Mouse (Mus musculus): ENCODE data around the gene Nr2c1.

Nr2c1 gene

DNA sequence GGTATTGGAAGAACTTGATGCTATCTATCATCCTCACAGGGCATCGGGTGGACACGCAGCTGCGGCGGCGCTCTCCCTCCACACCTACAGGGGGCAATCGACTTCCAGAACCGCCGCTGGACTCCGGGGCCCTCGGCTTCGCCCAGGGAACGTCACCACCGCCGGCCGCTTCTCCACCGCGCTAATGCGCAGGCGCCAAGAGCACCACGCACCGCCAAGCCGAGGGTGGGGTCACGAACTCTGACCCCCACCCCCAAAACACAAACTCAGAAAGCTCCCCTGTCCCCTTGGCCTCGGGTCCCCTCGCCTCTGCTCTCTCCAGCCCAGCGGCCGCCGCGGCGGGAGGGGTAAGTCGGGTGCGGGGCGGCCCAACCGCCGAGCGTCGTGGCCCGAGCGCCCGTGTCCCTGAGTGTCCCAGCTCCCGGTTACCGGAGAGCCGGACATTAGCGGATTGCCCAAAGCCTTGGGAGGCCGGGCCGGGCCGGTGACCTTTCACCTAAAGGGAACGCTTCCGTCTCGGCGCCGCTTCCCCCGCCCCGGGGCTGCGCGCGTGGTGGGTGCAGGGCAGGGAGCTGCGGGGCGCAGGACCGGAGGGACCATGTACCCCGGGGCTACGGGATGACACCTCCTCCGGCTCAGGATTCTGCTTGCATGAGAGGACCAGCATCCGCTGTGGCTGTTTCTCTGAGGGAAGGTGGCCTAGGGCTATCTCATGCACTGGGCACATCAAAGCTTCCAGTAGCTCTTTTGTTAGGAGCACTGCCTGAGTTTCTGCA lies at the start of gene Nr2c1:
TSS of gene Nr2c1 (plus strand) at position 268 of the 776 bp plus-strand sequence.
- DNase-seq (ENCODE audit: low read depth, low spot score), result peak; percentile 92

DNA sequence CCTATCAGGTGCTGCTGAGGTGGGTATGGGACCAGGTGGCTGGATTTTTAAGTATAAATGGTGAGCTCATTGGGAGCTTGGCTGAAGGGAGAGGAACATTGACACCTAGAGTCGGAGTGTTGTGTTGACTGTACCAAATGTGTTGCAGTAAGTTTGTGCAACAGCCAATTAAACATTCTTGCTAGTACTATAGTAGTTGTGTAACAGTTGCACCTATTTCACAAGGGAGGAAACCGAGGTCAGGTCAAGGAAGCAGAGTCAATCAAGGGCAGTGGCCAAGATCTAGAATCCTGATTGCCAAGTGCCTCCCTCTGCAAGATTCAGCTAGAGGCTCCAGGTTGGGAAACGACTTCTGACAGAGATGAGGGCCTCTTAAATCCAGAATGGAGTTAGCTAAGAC lies 49.7 kb upstream of the Nr2c1 start:
- no peak for DNase-seq (ENCODE audit: low read depth, low spot score)

DNA sequence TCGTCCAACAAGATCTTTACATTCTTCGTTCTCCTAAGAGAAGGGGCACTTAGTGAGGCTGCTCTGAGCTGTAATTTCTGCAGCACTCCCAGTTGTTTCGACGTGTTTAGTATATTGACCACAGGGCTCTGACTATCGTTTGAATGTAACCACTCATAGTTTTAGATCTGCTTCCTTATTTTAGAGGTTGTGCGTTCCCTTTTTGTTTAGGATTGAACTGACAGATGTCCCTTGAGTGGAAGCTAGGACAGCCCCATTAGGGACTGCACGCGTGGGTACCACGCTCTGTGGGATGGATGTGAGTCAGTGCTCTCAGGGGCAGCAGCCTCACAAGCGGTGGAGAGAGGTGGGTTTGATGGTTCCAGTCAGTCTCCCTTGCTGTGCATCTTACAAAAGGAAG lies 42.3 kb upstream of the Nr2c1 start:
- DNase-seq (ENCODE audit: low read depth, low spot score), result no peak

DNA sequence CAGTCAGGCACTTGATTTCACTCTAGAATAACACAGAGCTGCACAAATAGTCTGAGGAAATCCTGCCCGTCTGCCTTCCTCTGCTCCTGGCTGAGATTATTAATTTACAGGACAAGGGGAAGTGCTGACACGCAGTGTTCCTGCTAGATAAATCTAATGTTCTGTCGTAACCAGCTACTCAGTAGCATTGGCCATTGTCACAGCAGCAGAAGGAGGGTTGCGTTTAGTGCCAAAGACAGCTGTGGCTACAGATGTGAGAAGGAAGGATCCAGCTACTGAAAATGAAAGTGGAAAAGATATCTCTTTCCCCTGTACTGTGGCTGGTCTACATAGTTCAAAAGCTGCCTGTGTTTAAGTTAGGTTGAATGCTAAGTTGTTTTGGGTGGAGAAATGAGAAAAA lies 40.7 kb upstream of the Nr2c1 start:
- DNase-seq (ENCODE audit: low read depth, low spot score), result peak; percentile 49

DNA sequence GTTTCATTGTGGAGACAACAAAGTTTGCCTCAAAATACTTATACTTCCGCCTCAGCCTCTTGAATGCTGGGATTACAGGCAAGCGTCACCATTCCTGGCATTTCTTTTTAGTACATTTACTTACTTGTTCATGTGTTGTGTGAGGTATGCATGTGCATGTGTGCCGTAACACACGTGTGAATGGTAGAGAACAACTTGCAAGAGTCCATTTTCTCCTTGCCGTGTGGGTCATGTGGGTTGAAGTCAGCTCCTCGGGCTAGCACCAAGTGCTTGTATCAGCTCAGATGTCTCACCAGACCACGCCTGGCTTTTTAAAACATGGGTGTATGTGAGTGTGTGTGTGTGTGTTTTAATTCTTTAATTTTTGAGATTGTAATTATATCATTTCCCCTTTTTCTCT lies 40.2 kb upstream of the Nr2c1 start:
- no peak for DNase-seq (ENCODE audit: low read depth, low spot score)

DNA sequence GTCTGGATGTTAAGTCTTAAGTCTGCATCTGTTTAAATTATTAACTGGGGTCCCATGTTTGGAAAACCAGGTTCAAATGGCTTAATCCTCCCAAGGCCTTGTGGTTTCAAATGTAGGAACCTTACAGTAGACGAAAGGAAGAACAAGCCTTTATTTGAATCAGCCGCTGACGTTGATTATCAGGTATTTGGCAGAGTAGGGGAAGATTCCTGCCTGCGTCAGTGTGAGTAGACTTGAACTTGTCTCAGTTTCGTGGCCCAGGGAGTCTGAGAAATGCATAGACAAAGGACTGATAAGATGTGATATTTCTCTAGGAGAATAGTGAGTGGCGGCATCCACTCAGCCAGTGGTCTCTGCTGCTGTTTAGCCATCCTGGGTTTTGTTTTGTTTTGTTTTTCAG lies 39.0 kb upstream of the Nr2c1 start:
- no peak for DNase-seq (ENCODE audit: low read depth, low spot score)

DNA sequence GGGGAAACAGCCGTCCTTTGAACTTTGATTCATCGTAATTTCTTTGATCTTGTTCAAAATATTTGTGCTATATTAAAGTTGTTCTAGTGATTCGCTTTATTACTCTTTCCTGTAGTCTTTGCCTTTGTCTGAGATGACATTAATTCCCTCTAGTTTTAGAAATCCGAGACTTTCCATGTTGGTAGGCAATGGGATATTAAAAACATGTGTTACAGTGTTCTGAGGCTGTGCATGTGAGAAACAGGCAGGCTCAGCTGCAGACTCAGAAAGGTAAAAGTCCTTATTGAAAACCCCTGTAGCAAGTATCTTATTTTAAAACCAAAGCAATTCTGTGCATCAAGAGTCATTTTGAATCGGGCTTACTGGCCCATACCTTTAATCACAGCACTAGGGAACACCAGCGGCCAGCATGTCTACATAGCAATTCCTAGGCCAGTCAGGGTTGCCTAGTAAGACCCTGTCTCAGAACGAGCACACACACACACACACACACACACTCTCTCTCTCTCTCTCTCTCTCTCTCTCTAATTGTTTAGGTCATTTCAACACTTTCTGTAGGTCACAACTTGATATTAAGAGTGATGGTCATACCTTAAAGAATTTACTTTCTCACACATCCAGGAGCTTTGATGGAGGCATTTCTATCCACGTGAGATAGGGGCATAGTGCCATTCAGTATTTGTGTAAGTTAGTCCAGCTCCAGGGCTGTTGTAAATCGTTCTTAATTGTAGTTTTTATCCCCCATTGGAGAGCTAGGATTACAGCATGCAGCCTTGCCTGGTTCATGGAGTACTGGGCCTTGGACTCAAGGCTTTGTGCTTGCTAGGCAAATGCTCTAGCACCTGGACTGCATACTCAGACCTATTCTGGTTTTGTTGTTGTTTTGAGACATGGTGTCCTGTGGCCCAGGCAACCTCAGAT lies 36.7 kb upstream of the Nr2c1 start:
- no peak for DNase-seq (ENCODE audit: low read depth, low spot score)

DNA sequence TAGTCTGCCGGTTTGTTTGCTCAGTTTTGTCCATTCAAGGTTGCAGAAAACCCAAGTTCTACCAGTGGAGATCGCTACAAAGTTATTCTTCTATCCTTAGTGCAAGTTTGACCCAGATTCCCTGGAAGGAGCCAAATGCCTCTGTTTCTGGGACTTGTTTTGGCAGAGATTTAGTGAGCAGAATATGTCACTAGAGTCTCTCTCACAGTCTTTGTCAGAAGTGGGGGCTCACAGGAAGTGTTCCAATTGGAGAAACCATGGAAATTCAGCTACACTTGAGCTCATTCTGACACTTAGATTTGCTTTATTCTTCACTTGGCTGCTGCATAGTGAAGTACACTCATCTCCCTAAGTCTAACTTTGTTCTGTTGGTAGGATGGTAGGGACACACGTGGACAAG lies 35.6 kb upstream of the Nr2c1 start:
- no peak for DNase-seq (ENCODE audit: low read depth, low spot score)

DNA sequence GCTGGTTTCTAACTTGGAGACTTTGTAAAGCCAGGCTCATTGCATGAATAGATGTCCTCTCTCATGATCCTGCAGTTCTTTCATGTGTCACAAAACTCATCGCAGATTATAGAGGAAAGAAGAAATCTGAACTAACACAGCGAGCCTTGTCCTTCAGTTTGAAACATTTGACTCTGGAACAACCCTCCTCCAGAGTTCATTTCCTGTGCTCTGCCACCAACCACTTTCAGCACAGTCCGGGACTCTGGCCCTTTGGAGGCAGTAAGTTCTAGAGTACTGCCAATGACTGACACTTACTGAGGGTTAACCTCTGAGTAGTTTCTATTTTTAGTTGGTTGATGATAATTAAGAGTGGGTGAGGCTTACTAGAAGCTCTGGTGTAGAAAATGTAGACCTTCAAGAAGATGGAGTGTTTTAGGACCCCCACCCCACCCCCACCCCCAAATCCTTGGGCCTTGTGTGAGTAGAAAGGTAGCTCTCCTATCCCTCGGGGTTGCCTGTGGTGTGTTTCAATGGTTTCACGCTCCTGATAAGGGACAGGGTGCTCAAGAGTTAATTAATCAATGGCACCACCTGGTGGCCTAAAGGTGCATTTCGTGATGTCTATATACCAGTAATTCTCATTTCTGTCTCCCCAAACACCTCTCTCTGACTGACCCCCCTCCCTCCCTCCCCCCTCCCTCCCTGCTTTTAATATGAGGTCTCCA lies 31.8 kb upstream of the Nr2c1 start:
- DNase-seq (ENCODE audit: low read depth, low spot score), result peak; percentile 58

DNA sequence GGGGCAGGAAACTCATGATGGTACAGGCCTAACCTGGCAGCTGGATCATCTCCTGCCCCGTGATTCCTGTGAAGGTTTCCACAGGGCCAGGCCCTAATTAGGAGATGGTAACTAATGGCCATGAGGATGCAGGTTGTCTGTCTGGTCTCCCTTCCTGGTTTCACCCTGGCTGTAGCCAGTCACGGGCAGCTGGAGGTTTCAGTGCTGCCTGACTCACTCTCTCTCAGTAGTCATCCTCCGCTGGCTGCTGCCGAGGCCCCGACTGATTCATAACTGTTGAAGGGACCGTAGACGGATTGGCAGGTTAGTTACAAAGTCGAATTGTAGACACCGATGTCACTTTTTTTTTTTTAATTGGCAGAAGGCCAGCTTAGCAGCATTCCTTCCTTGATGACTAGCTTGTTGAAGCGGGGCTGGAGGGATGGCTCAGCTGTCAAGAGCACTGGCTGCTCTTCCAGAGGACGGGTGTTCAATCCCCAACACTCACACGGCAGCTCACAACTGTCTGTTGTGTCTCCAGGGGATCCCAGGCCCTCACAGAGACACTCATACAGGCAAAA lies 31.0 kb upstream of the Nr2c1 start:
- no peak for DNase-seq (ENCODE audit: low read depth, low spot score)

DNA sequence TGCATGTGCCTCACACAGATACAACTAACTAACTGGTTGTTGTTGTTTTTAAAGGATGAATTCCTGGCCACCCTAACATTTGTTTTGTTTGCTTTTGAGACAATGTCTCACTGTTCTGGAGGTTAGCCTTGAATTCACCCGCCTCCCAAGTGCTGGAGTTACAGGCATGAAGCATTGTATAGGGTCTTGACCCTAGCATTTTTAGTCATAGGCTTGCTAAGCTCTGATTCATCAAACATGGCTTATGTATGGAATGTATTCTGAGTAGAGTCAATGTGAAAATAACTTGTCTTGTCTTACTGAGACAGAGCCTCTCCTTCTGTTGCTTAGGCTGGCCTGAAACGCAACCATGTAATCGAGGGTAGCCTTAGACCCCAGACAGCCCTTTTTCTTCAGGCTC lies 29.9 kb upstream of the Nr2c1 start:
- no peak for DNase-seq (ENCODE audit: low read depth, low spot score)

DNA sequence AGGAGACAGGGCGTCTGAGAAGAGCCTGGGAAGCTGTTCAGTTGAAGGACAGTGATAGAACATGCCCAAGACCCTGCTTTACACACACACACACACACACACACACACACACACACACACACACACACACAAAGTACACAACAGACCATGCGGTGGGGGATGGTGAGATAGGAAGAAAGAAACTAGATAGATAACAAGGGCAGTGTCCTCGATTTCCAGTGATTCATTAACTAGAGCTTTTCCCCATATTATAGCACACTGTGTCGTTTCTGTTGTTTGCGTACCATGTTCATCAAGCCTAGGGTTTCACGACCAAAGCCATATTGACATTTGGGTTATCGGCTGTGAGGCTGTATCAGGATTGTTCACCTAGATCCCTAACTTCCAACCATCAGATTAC lies 28.8 kb upstream of the Nr2c1 start:
- no peak for DNase-seq (ENCODE audit: low read depth, low spot score)

DNA sequence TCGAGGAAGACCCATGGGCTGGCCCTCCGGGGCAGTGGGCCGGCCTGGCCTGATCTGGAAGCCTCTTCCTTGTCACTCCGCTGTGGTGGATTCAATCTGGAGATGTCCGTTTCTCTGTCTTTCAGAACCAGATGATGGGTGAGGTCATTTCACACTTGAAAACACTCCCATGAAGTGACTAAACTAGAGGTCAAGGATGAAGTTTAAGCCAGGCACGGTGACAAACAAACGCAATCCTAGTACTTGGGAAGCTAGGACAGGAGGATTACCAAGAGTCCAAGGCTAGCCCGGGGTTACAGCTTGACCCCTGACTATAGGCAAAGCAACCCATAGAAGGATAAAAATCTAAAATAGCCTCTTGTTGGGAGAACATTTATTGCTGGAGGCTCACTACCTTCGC lies 27.1 kb upstream of the Nr2c1 start:
- DNase-seq (ENCODE audit: low read depth, low spot score), result no peak

DNA sequence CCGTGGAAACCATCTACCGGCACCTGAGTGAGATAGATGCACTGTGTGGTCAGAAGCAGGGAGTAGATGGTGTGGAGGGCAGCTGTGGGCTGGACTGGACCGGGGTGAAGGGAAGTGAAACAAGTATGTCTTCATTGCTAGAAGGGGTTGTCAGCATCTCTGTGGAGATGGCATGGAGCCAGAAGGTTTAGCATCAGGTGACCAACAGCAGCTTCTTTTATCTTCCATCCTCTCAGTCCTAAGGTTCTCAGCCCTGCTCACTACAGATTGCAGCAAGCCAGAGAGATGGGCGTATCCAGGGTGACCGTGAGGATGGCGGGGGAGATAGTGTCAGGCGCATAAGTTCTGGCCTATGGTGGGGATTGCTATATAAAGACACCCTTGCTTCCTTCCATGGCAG lies 25.2 kb upstream of the Nr2c1 start:
- DNase-seq (ENCODE audit: low read depth, low spot score), result peak; percentile 36

DNA sequence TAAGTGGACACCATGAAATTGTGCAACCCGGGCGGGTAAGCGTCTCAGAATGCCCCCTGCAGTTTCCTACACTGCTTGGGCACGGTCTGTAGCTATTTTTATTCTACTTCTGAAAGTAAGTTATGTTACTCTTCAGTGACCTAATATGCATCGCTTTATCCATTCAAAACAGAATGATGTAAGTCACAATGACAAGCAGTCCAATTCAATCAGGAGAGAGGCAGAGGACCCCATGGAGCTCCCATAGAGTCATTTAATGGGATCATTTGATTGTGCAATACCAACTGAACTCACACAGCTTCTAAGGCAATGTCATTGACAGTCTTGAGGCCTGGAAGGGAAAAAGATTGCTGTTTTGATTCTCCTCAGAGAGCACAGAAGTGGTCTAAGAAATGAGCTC lies 24.2 kb upstream of the Nr2c1 start:
- DNase-seq (ENCODE audit: low read depth, low spot score), result no peak

DNA sequence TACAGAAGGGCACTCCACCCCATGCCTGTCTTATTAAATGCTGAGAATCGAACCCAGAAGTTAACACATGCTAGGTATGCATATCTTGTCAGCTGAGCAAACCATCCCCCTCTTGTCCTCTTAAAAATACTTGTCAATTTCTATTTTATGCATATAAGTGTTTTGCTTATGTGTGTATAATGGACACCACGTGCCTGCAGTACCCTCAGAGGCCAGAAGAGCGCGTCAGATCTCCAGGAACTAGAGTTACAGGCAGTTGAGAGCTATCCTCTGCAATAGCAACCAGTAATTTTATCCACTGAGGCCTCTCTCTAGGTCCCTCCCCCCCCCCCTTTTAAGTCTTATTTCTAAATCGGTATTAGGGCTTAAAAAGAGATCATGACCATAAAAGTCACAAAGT lies 23.4 kb upstream of the Nr2c1 start:
- no peak for DNase-seq (ENCODE audit: low read depth, low spot score)

DNA sequence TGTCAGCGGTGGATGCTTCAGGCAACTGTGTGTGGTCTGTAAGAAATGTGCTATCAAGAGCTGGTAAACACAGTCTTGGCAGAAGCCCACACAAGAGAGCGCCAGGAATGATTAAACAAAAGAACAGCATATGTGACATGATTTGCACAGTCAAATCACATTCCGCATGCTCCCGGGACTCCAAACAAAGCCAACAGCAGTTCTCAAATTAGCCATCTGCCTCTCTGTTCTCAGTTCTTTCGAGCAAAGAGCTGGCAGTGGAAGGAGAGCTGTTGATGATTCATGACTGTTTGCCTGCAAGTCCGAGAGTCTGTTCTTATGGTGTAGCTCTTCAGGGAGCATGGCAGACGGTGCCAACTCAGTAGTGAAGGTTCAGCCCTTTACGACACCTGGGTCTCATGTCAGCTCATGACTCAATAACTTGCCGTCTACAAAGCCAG lies 18.1 kb upstream of the Nr2c1 start:
- DNase-seq (ENCODE audit: low read depth, low spot score), result no peak

DNA sequence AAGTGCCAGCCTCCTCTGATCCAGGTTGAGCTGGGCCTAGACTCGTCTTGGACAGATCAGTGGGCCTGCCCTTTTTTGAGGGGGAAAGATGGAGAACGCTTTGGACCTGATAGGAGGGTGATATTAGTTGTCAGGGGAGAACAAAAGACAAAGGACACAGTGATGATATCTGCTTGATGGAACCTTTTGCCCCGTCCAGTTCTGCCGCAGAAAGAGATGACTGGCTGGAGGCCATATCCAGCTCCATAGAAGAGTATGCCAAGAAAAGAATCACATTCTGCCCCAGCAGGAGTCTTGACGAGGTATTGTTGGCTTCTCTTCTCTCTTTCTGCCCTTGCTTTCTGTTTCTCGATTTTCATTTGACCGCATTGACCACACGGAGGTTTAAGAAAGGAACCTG lies 14.7 kb upstream of the Nr2c1 start:
- no peak for DNase-seq (ENCODE audit: low read depth, low spot score)

DNA sequence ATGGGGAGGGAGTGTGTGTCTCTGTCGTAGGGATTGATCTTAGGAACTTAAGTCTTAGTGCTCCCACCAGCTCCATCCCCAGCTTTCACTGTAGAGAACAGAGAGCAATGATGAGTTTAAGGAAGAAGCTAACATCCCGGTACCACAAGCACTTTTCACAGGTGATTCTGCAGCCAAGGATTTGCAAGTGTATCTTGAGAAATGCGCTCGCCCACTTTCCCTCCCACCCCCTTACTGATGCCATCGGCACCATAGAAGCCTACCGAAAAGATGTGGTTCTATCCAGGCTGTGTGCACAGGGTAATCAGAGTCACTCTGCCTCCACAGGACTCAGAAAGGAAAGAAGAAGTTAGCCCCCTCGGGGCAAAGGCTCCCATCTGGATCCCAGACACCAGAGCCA lies 14.1 kb upstream of the Nr2c1 start:
- no peak for DNase-seq (ENCODE audit: low read depth, low spot score)

DNA sequence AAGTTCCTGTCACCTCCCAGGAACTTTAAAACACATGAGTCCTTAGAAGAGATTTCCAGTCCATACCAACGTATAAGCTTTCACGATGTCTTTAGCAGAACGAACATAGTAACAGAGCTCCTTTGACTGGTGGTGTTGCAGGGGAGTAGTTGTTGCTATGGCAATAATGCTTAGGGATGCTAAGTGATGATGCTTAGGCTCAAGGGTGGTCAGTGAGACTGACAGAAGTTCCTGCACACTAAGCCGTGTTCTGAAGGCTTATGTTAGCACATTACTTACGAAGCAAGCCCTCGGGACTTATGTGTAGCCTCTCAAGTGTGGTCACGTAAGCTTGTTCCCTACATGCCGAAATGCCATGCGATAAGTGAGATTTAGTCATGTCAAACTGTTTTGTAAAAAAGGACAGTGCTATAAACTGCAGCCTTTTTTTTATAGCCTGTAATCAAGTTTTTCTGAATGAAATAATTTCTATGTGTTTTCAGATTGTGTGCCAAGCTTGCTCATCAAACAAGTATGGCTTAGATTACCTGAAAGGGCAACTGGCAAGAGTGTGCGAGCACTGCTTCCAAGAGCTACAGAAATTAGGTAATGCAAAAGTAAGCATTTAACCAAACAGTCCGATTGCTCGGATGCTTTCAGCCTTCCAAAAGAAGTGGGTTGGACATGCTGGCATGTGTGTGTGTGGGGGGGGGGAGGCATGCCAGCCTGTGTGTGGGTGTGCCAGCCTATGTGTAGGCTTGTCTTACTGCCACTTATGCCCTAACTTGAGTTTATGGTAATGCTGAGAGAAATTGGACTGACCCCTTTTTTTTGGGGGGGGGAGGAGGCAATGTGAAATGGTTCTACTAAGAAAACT lies 13.1 kb upstream of the Nr2c1 start:
- DNase-seq (ENCODE audit: low read depth, low spot score), result no peak

DNA sequence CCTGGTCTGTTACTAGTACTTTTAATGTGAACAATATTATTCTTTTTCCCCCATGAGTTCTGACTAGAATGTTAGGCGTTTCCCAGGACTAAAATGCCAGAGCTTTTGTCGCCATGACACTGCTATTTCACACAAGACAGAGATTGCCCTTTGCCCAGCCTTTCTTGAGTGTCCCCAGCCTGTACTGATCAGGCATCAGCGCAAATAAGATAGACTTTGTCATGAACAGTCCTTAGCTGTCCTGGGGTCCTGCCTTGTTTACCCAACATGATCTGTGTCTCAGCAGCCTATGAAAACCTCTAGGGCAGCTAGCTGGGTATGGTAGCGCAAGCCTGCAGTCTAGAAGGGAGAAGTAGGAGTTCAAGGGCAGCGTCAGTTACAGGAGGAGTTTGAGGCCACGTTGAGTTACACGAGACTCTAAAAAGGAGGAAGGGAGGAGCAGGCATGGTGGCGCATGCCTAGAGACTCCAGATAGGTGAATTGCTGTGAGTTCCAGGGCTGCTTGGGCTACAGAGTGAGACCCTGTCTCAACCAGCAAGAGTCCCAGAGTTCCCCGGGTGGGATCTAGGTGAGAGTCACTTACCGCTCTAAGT lies 8.8 kb upstream of the Nr2c1 start:
- no peak for DNase-seq (ENCODE audit: low read depth, low spot score)
